12 mouse cellular contexts compared by ENCODE assay signal in genomic region chr3:70803885-70804284, GRCm38 (mm10).
"Had no signal": no experiment of that assay in that cellular context is flagged by ENCODE, and none has a peak within 500 bp of the region (broad histone marks: within the 10 kb centered on the region; RNA-seq: fewer than 3 reads in every experiment).

No protein-coding gene starts in this region.

- H3K36me3 ChIP-seq: limb, embryonic 15.5 days; liver, embryonic 12.5 days; neural tube, embryonic 12.5 days had no signal

- H3K27ac ChIP-seq: left cerebral cortex, adult 2 months; limb, embryonic 15.5 days; liver, embryonic 12.5 days; neural tube, embryonic 12.5 days had no signal

- H3K4me2 ChIP-seq: limb, embryonic 15.5 days; liver, embryonic 12.5 days; lung, embryonic 14.5 days; neural tube, embryonic 12.5 days had no signal

- H3K4me3 ChIP-seq: left cerebral cortex, adult 2 months; limb, embryonic 15.5 days; liver, embryonic 12.5 days; neural tube, embryonic 12.5 days had no signal

- DNase-seq: kidney, adult 8-10 months; kidney, postnatal 25 days; lung, embryonic 14.5 days; lung, postnatal 10 days; lung, postnatal 4 days; midbrain, embryonic 14.5 days; thymus, adult 18-20 months; thymus, postnatal 14 days had no signal

- H3K9me3 ChIP-seq: limb, embryonic 15.5 days; liver, embryonic 12.5 days; neural tube, embryonic 12.5 days had no signal

- H3K4me1 ChIP-seq: limb, embryonic 15.5 days; liver, embryonic 12.5 days; neural tube, embryonic 12.5 days had no signal

- H3K27me3 ChIP-seq: limb, embryonic 15.5 days; liver, embryonic 12.5 days; neural tube, embryonic 12.5 days had no signal
